Mouse (Mus musculus): ENCODE measurements around the gene Opcml. TPM values are rescaled to one million over a fixed set of nuclear protein-coding genes. Genes with fewer than 3 reads are reported as not detected.

Gene Opcml
- total RNA-seq, 2 experiments from 2014 or later, result 227 to 234 TPM

DNA sequence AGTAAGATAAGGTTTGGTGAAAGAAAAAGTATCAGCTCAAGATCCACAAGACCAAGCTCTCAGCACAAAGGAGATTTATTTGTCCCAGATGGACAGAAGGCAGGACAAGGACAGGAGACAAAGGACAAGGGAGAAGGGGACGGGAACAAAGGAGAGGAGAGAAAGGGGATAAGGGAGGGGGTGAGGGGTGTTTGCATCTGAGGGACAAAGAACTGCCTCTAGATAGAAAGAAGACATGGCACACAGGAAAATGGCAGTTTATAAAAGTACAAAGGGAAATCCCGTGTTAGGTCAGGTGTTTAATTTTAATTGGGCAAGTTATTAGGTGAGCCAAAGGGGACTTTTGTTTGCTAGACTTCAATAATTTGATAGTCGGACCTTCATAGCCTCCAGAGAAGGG is 801.6 kb downstream of the Opcml start:
- DNase-seq (ENCODE audit: low spot score in 2 of 2), result no peak

DNA sequence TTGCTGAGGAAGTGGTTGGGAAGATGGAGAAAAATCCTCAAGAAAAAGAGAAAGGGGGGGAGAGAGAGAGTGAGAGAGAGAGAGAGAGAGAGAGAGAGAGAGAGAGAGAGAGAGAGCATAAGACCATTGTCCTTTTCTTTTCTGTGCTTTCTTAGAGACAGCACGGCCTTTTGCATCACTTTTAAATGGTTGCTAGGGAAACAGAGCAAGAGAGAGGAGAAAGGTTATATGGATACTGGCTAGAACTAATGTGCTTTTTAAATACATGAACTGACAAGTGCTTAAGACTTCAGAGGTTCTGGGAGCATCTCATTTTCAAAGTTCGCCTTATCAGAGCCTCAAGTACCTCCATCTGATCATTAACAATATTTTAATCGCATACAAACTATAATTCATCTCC is 804.5 kb downstream of the Opcml start:
- DNase-seq (ENCODE audit: low spot score in 2 of 2), result no peak

DNA sequence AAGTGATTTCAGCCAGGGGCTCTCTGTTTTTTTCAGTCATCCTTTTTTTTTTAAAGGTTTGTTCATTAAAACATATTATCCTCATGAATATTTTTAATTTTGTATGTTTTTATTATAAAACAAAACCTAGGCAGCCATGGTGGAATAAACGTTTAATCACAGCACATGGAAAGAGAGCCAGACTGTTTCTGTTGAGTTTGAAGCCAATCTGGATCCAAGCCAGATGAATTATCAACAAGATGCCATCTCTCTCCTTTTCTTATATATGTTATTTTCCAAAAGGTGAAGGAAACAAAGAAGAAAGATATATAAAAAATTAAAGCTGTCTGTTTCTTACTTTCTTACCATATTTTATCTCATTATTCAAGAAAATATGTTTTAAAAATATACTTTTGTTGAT is 815.0 kb downstream of the Opcml start:
- no peak for DNase-seq (ENCODE audit: low spot score in 2 of 2)

DNA sequence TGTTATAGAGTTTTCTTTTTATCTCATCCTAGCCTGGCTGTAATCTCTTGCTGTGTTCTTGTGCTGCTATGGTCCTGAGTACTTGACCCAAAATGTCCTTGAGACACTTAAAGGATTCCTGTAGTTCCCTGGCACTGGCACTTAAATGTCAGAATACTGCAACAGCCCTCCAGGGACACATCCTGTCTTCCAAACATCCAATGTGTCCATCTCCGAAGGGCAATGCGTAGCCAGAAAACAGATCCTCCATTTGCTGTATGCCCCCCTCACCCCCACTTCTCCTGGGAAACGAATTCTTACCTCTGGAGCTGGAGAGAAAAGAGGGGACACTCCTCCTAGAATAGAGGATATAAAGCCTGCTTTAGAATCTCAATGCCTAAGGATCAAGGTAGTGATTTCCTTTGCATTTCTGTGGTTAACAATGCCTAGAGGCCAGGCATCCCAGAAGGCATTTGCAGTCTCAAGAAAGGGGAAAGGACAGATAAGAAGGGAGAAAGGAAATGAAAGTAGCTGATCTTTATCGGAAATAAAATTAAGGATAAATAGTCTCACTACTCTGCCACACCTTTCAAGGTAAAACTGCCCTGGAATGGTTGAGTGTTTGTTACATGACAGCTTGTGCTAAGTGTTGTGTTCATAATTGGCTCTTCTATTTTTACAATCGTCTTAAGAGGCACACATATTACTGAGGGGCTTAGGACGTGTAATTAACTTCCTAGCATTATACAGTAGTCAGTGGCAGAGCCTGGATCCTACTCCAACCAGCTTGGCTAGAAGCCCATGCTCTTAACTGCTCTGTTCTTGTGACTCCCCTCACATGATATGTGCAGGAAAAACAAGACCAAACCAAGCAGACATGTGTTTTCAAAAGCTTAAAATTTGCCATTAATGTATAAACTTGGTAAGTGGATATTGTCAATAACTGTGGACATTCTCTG is 823.4 kb downstream of the Opcml start:
- DNase-seq (ENCODE audit: low spot score in 2 of 2), result peak in 1 of 2 experiments; percentile 18

DNA sequence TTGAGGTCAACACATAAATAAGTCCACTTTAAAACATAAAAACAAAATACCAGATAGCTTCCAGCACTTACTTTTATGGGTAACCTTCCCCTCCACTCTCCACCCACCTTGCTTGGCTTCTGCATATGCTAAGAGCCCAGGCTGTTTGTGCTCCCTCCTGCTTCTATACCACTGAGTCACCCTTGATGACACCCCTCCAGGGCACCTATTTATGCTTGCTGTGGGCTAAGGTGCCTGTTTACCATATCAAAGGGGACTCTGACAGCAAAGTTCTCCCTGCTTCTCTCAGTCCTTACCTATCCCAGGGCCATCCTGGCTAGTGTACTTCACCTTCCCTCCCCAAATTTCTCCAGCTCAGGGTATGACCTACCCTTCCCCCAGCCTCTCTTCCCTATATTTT is 824.9 kb downstream of the Opcml start:
- DNase-seq (ENCODE audit: low spot score in 2 of 2), result no peak

DNA sequence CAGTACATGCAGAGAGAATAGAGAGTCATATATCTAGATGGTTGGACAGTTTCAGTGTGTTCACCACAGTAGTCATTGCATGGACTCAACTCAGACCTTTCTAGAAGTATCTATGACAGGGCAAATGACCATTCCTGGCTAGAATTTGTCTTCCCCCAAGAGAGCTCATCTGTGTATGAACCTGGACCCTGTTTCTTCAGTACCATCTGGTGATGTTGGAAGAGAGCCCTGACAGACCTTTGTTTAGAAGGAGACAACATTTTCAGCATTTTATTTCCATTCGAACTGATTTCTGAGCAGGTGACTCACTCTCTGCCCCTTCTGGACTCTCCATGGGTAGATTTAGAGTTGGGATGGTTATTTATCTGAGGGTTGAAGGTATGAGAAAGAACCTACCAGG is 827.1 kb downstream of the Opcml start:
- DNase-seq (ENCODE audit: low spot score in 2 of 2), result no peak

DNA sequence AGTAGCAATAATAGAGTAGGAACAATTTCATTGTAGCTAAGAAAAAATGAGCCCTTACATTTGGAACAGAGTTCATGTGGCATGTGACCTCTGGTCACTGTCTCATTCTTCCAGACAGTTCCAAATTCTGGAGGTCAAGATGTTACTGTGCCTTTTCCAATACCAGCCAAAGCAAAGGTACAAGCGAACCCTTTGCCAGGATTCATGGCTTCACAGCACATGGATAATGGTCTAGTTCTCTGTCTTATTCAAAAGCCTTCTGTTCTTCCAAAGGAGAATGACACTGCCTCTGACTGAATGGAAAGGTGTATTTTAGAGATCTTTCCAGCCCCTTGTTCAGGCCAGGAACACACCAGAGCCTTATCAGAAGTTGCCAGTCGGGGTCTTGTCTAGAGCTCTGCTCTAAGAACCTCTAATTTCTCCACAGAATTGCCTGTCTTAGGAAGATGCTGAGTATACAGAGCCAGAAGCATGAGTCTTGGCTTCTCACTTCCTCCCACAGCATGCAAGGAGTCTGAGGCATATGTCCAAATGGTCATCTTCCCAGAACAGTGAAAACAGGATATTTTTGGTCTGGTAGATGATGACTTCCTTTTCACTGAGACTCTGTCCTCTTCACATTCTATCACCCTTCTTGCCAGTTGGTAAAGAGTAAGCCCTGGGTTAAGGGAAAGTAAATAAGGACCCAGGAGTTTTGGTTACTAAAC is 827.8 kb downstream of the Opcml start:
- DNase-seq (ENCODE audit: low spot score in 2 of 2), result no peak

DNA sequence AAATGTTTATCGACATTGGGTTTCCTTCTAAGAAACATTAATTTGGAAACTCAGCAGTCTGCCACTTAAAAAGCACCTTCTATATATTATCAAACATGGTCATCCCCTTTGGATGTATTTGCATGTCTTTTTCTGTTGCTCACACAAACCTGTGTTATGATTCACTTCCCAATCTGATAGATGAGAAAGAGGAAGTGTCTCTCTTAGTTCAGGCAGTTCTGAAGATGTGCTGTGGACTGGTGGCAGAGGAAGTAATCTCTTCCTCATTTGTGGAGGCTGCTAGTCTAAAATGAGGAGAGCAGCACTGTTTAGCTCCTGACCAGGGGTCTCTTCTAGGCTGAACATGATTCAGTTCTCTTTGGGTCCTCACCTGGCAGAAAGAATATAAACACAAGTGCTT is 831.4 kb downstream of the Opcml start:
- no peak for DNase-seq (ENCODE audit: low spot score in 2 of 2)

DNA sequence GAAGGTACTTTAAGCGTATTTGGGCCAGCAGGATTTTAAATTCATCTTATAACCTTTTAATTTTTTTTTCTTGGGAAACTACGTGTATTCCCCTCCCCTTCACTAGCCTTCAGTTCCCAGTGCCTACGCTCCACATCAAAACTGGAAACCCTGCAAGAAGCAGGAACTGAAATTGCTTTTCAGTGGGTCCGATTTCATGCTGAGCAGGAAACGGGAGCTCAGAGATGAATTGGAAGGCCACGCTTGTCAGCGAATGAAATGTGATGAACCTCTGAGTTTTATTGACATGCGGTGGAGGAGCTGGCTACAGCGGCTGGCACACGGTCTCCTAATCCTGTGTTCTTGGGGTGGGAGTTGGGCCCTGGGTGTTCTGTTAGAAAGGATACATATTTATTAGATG is 834.3 kb downstream of the Opcml start:
- peak in 1 of 2 experiments; percentile 18 for DNase-seq (ENCODE audit: low spot score in 2 of 2)

DNA sequence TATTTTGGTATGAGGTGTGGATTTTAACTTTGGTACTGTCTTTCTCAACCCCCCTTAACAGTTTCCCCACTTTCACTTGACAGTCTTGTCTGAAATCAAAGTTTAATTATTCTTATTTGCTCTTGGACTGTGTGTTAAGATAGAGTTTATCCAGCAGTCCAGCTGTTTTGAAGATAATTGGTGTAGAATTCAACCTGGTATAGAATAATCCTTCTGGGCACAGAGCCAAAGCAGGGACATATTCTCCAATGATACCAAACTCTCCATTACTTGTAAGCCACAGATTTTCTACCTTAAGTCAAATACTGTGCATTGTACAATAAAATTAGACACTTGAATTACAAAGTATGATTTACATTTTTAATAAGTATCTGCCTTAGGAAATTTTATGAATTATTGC is 852.2 kb downstream of the Opcml start:
- DNase-seq (ENCODE audit: low spot score in 2 of 2), result no peak

DNA sequence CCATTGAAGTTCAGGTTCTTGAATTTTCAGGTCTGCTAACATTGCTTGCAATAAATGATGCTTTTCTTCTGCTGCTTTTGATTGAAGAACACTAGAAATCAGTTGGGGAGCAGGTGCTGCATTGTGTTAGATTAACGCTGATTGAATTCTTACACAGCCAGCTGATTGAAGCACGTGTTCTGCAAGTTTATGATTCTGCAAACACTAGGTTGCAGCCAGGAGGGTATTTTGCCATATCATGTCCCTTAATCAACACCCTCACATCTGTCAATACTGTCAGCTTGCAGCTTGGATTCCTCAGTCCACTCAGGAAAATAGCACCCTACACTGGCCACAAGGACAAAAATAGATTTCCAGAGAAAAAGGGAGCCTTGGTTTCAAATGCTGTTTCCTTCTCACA is 853.5 kb downstream of the Opcml start:
- DNase-seq (ENCODE audit: low spot score in 2 of 2), result no peak

DNA sequence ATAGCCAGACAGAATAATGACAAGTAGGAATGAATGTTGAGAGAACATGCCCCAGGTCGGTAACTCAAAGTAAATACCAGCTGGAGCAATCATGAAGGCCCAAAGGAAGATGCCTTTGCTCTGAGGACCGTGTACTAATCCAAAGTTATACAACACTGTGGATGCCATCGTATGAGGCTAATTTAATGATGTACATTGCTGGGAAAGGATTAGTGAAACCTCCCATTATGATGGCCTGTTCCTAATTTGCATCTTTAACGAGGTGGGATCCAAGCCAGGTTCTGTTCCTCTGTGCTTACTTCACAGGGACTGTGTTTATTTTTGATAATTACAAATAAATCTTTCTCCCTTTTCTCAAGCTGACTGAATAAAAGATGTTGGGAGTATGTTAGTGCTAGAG is 859.5 kb downstream of the Opcml start:
- DNase-seq (ENCODE audit: low spot score in 2 of 2), result no peak

DNA sequence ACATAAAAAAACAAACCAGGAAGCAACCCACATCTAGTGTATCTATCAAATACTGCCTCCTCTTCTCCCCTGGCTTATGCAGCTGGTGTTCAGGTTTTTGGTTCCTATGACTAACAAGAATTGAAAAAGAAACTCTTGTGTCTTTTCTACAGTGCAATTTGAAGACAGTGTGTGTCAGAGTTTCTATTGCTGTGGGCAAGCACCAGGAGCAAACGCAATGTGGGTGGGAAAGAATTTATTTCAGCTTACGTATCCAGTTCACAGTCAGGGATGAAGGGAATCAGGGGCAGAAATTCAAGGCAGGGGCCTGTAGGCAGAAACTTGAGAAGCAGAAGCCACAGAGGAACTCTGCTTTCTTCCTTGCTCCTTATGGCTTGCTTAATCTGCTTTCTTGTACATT is 869.4 kb downstream of the Opcml start:
- DNase-seq (ENCODE audit: low spot score in 2 of 2), result no peak

DNA sequence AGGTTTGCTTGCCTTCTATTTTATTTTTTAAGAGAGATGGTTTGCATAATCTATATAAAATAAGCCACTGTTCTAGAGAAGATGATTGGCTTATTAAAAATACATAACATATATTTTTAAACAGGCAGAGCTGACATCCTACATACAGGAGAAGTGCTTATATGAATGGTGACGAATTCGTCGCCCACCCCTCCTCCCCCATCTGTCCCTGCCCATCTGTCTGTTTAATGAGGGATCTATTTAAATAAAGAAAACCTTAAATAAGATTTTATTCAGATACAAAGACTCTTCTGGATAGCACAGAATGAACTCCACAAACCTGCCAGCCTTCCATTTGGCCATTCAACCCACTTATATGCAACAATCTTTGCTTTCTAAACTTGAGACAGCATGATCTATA is 872.3 kb downstream of the Opcml start:
- peak in 1 of 2 experiments; percentile 73 for DNase-seq (ENCODE audit: low spot score in 2 of 2)

DNA sequence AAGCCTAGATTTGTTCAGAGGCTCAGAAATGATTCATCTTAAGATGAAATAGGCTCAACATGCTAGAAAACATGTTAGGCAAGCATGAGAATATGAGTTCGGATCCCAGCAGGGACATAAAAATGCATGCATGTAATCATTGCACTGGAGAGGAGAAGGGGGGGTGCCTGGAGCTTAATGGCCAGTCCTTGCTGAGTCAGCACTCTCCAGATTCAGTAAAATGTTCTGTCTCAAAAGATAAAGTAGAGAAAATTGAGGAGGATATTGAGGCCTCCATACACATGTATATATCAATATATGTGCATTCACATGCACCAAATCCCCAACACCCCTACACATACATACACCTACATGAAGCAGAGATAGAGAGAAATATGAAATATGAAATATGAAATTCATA is 889.7 kb downstream of the Opcml start:
- DNase-seq (ENCODE audit: low spot score in 2 of 2), result no peak

DNA sequence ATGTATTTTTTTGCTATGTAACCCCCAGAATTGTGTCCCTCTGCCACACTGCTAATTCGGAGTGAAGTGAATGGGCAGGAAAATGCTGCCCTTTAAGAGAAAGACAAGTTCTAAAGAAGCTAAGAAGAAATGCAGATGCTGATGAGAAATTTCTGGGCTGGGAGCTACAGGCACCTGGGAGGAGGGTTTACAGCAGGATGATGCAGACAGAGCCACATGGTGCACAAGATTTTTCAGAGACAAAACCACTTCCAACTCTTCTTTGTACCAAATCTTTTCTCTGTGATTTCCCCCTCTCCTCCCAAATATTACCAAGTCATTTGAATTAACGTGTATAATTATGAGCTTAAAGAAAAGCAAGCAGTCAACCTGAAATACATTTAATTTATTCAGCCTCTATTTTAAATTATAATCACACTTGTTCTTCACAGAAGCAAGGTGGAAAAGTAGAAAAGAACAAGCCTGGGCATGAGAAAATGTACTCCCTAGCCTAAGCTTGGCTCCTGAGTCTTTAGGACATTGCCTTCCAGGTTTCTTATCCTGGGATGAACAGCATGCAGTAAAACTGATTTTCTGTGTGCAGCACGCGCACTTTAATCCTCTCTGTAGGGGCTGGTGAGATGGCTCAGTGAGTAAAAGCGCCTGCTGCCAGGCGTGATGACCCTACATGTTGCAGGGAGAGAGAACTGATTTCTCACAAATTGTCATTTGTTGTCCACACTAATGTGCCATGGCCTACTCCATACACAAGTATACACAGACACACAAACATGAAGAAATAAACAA is 890.9 kb downstream of the Opcml start:
- DNase-seq (ENCODE audit: low spot score in 2 of 2), result no peak

DNA sequence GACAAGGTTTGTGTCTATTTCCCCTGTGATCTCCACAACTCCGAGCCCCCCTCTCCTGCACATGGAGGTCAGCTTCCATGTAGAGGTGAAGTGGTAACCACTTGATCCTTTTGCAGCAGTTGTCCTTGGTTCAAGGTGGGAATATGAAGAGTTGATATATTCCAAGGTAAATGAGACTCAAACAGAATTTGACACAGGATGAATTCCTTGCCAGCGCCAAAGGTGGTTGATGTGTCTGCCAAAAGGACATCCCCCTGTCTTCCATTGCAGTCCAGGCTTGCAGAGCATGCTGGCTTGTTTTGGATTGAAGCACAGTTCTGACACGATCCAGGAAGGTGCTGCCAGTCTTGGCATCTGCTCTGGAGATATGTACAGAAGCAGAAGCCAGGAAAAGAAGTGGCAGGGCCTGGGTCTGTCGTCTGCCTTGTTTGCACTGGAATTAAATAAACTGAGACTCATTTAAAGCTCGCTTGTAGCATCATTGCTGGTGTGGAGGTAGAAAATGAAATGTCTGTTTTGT is 893.4 kb downstream of the Opcml start:
- DNase-seq (ENCODE audit: low spot score in 2 of 2), result peak in 1 of 2 experiments; percentile 28

DNA sequence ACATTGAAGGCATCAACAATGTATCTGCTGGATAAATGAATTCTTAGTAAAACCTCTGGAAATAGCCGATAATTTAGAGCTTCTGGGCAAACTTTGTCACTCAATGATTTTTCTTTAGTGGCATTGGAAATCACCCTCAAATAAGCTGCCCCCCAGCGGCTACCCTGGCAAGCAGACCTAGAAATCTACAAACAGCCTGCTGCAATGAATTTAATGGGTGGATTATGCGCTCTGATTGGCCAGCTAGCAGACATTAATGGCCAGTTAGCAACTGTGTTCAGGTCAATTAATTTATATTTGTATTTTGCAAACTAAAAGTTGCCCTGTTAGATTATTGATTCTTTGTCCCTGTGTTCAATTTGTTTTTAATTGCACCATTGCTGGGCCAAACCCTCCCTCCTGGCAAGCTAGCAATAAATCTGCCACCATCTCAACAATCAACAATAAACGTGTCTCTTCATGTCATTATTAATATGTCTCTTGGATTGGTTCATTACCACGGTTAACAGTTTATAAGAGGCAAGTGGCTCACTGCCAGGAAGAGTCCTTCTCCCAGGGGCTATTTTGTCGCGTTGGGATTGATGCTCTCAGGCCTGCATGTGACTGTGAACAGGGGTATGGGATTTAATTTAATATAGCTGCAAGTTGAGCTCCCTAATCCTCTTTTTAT is 896.5 kb downstream of the Opcml start:
- no peak for DNase-seq (ENCODE audit: low spot score in 2 of 2)

DNA sequence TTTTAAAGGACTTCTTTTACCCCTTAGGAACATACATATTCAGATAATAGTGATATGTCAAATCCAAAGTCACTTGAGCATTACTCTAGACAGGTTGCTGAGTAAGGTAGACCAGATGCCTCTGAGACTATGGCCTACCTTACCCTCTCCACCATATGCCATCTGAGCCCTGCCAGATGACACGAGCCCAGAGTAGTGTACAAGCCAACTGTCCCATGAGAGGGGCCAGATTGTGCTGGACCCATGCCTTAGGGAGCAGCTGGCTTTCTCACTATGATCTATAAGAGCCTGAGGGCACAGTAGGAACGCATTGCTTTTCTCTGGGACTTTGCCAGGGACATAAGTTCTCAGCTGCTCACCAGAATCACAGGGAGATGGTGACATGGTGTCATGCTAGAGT is 899.6 kb downstream of the Opcml start:
- no peak for DNase-seq (ENCODE audit: low spot score in 2 of 2)

DNA sequence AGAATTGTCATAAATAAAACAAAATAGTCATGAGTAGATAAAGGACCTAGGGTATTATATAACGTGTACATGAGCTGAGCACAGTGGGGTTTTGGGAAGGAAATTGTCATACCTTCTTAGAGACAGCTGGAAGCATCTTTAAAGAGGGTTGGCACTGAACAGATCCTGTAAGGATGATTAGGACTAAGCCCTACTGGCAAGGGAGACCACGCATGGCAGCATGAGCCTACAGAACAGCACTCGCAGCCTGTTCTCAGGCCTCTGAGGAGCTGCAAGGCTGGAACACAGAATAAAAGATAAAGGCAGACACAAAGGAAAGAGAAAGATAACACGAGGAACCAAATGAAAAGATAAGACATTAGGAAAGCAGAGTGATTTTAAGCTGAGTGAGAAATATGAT is 915.2 kb downstream of the Opcml start:
- DNase-seq (ENCODE audit: low spot score in 2 of 2), result no peak

DNA sequence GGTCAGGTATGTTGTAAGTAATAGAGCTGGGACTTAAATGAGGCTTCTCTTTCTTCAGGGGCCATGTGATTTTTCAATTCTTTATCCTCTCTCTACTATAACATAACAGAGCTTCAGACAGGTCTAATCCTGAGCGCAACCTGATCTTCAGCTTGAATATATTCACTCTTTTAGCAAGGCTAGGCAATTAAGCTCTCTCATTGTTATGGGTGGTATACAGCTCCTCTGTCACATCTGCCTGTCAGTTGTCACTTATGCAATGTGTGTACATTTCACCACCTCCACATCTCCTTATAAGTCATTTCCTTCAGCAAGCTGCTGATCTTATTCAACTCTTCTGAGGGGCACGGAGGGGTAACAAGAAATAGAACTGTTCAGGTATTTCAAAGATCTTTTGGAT is 924.0 kb downstream of the Opcml start:
- no peak for DNase-seq (ENCODE audit: low spot score in 2 of 2)
